Mouse (Mus musculus): Measurements from ENCODE around the gene Thrsp.

GRCm38 (mm10) chr7:97418717-97419116 is 1.2 kb upstream of the Thrsp start:
- TF ChIP-seq POLR2A (IDR thresholded peaks at IDR 0.05; ENCODE audit: borderline replicate concordance, low read depth, low read length) (no peak), CTCF (IDR thresholded peaks at IDR 0.05; ENCODE audit: low read depth, low read length) (no peak)
